Comparison of ENCODE assay signal across 8 mouse cellular contexts in genomic region chr9:121314541-121315152, GRCm38 (mm10). TPM values are rescaled to one million over a fixed set of nuclear protein-coding genes. Genes with fewer than 3 reads are reported as not detected.
DNase-seq lines count a peak whose midpoint lies in the region; ATAC-seq and TF ChIP-seq lines count a peak whose summit lies in the region.

No protein-coding gene starts in this region.

- no peaks in the 10 kb centered on the region for H3K27me3 ChIP-seq in liver, adult 2 months (ENCODE audit: control insufficient read depth, insufficient read depth, low read length)
- no peaks in the 10 kb centered on the region for H3K27me3 ChIP-seq in forebrain, embryonic 10.5 days (ENCODE audit: poor library complexity, severe bottlenecking)
- no peaks in the 10 kb centered on the region for H3K27me3 ChIP-seq in hindbrain, embryonic 12.5 days
- no peaks in the 10 kb centered on the region for H3K27me3 ChIP-seq in lung, embryonic 14.5 days (ENCODE audit: insufficient read depth, low read length)
- no peaks in the 10 kb centered on the region for H3K27me3 ChIP-seq in neural tube, embryonic 13.5 days

- ATAC-seq in hindbrain, embryonic 12.5 days (ENCODE audit: low FRiP score): peak; percentile 14; the same call in 1 of the 2 replicates
- ATAC-seq in lung, embryonic 14.5 days (ENCODE audit: insufficient read depth): peak; percentile 68
- 0 out of 2 replicates have a peak, but pooled peaks have one; percentile 10 for ATAC-seq in neural tube, embryonic 13.5 days (ENCODE audit: low read depth)

- no peak for TF ChIP-seq POLR2A in liver, adult 2 months (IDR thresholded peaks at IDR 0.05; ENCODE audit: extremely low read depth, insufficient read depth, low read length)

- peak overlapping the region; percentile 59 for H3K4me2 ChIP-seq in hindbrain, embryonic 12.5 days (replicated peaks)
- peak overlapping the region; percentile 77 for H3K4me2 ChIP-seq in lung, embryonic 14.5 days
- H3K4me2 ChIP-seq in neural tube, embryonic 13.5 days: peak overlapping the region; percentile 56

- DNase-seq in liver, adult 2 months (ENCODE audit: extremely low read depth, low read depth, low spot score): no peak
- no peak for DNase-seq in liver
- no peak for DNase-seq in forebrain, embryonic 10.5 days (ENCODE audit: extremely low spot score, low spot score)
- DNase-seq in lung, embryonic 14.5 days: peak; percentile 77
- no peak for DNase-seq in adrenal gland, adult 18-20 months (ENCODE audit: low spot score in 2 of 2)
- DNase-seq in layer of hippocampus, postnatal 25 days (ENCODE audit: extremely low spot score in 1 of 2, low spot score in 1 of 2): no peak

- H3K9ac ChIP-seq in liver, adult 2 months (ENCODE audit: low read depth, low read length): peak overlapping the region; percentile 50
- peak overlapping the region; percentile 44; the same call in 1 of the 2 replicates for H3K9ac ChIP-seq in hindbrain, embryonic 12.5 days
- H3K9ac ChIP-seq in lung, embryonic 14.5 days: peak overlapping the region; percentile 42
- H3K9ac ChIP-seq in neural tube, embryonic 13.5 days: peak overlapping the region; percentile 65

- H3K4me1 ChIP-seq in liver, adult 2 months (ENCODE audit: control insufficient read depth, insufficient read depth, low read length): peaks cover 13% of the 10 kb centered on the region; the same call in 1 of the 2 replicates
- H3K4me1 ChIP-seq in forebrain, embryonic 10.5 days: peaks cover 98% of the 10 kb centered on the region
- peaks cover 72% of the 10 kb centered on the region for H3K4me1 ChIP-seq in hindbrain, embryonic 12.5 days
- H3K4me1 ChIP-seq in lung, embryonic 14.5 days (ENCODE audit: insufficient read depth): peaks cover 18% of the 10 kb centered on the region
- H3K4me1 ChIP-seq in neural tube, embryonic 13.5 days (replicated peaks): peaks cover 85% of the 10 kb centered on the region

- no peaks in the 10 kb centered on the region for H3K36me3 ChIP-seq in liver, adult 2 months (ENCODE audit: control insufficient read depth, insufficient read depth, low read length)
- peaks cover 21% of the 10 kb centered on the region for H3K36me3 ChIP-seq in forebrain, embryonic 10.5 days (replicated peaks)
- 0 out of 2 replicates have a peak, but pooled peaks cover 5% of the 10 kb centered on the region for H3K36me3 ChIP-seq in hindbrain, embryonic 12.5 days
- H3K36me3 ChIP-seq in lung, embryonic 14.5 days (ENCODE audit: insufficient read depth): 0 out of 2 replicates have a peak, but pooled peaks cover 2% of the 10 kb centered on the region
- H3K36me3 ChIP-seq in neural tube, embryonic 13.5 days: peaks cover 9% of the 10 kb centered on the region

- no peak overlapping the region; the same call in none of the 2 replicates for H3K4me3 ChIP-seq in liver, adult 2 months (ENCODE audit: insufficient read depth, low read depth, low read length)
- H3K4me3 ChIP-seq in forebrain, embryonic 10.5 days: peak overlapping the region; percentile 50
- H3K4me3 ChIP-seq in hindbrain, embryonic 12.5 days: peak overlapping the region; percentile 17
- H3K4me3 ChIP-seq in lung, embryonic 14.5 days (ENCODE audit: low read depth, low read length): peak overlapping the region; percentile 30
- peak overlapping the region; percentile 28 for H3K4me3 ChIP-seq in neural tube, embryonic 13.5 days

- peaks cover 3% of the 10 kb centered on the region; the same call in 1 of the 2 replicates for H3K9me3 ChIP-seq in forebrain, embryonic 10.5 days
- no peaks in the 10 kb centered on the region for H3K9me3 ChIP-seq in hindbrain, embryonic 12.5 days (replicated peaks)
- H3K9me3 ChIP-seq in lung, embryonic 14.5 days (ENCODE audit: low read depth, low read length): no peaks in the 10 kb centered on the region
- H3K9me3 ChIP-seq in neural tube, embryonic 13.5 days: no peaks in the 10 kb centered on the region

- TF ChIP-seq CTCF in liver, adult 2 months (IDR thresholded peaks at IDR 0.05; ENCODE audit: low read depth, low read length): no peak
- no peak for TF ChIP-seq CTCF in lung, embryonic 14.5 days (IDR thresholded peaks at IDR 0.05; ENCODE audit: low read depth)

- 61% methylated on average over 14 of the region's 14 CpGs for WGBS in liver, adult 2 months
- WGBS in forebrain, embryonic 10.5 days: 28% methylated on average over 14 of the region's 14 CpGs
- WGBS in hindbrain, embryonic 12.5 days: 16% methylated on average over 14 of the region's 14 CpGs
- 10% methylated on average over 14 of the region's 14 CpGs for WGBS in lung, embryonic 14.5 days
- WGBS in neural tube, embryonic 13.5 days: 8% methylated on average over 14 of the region's 14 CpGs

- H3K27ac ChIP-seq in liver, adult 2 months (replicated peaks; ENCODE audit: insufficient read depth, low read depth, low read length): peak overlapping the region; percentile 65
- H3K27ac ChIP-seq in forebrain, embryonic 10.5 days: peak overlapping the region; percentile 93
- peak overlapping the region; percentile 93 for H3K27ac ChIP-seq in hindbrain, embryonic 12.5 days
- H3K27ac ChIP-seq in lung, embryonic 14.5 days (ENCODE audit: low read depth): peak overlapping the region; percentile 94
- H3K27ac ChIP-seq in neural tube, embryonic 13.5 days (replicated peaks): peak overlapping the region; percentile 96

- H3K79me2 ChIP-seq in liver, adult 2 months (ENCODE audit: control insufficient read depth, insufficient read depth, low read length): peaks cover 30% of the 10 kb centered on the region; the same call in 1 of the 2 replicates

RNA-seq across cellular contexts. Expression of gene Trak1, which starts 17.3 kb away (rescaled TPM):
- total RNA-seq in liver, adult 2 months (2014; rRNA removed): 50.3 and 56.6 TPM in 2 replicates
- 58.8 and 61.2 TPM in 2 replicates for polyA plus RNA-seq in liver, adult 2 months (2012; rRNA removed)
- 24.7 and 27.4 TPM in 2 replicates for polyA plus RNA-seq in forebrain, embryonic 10.5 days (2016; fragmentation: Nextera tagmentation; extraction: Ambion mirVana)
- polyA plus RNA-seq in hindbrain, embryonic 12.5 days (2016; fragmentation: Nextera tagmentation; extraction: Ambion mirVana): 38.8 and 41.6 TPM in 2 replicates
- 20.8 and 20.9 TPM in 2 replicates for polyA plus RNA-seq in lung, embryonic 14.5 days (2014; fragmentation: Nextera tagmentation; extraction: Ambion mirVana)
- 43.4 and 44.3 TPM in 2 replicates for polyA plus RNA-seq in neural tube, embryonic 13.5 days (2015; fragmentation: Nextera tagmentation; extraction: Ambion mirVana)
- 10 to 100 TPM; 75.7 to 96.6 TPM for total RNA-seq in adrenal gland, adult 18-20 months (2021)
- total RNA-seq in layer of hippocampus, postnatal 25 days (2021): 100 to 1,000 TPM; 223 to 246 TPM

RNA-seq across cellular contexts. Expression of gene Ulk4, which starts 37.6 kb away (rescaled TPM):
- total RNA-seq in liver, adult 2 months (2014; rRNA removed): under 0.01 and 0.20 TPM in 2 replicates
- 0.07 and 0.24 TPM in 2 replicates for polyA plus RNA-seq in liver, adult 2 months (2012; rRNA removed)
- 156 and 164 TPM in 2 replicates for polyA plus RNA-seq in forebrain, embryonic 10.5 days (2016; fragmentation: Nextera tagmentation; extraction: Ambion mirVana)
- 147 and 164 TPM in 2 replicates for polyA plus RNA-seq in hindbrain, embryonic 12.5 days (2016; fragmentation: Nextera tagmentation; extraction: Ambion mirVana)
- polyA plus RNA-seq in lung, embryonic 14.5 days (2014; fragmentation: Nextera tagmentation; extraction: Ambion mirVana): 123 and 125 TPM in 2 replicates
- polyA plus RNA-seq in neural tube, embryonic 13.5 days (2015; fragmentation: Nextera tagmentation; extraction: Ambion mirVana): 115 and 160 TPM in 2 replicates
- total RNA-seq in adrenal gland, adult 18-20 months (2021): 1 to 10 TPM; 1.2 to 2.2 TPM
- total RNA-seq in layer of hippocampus, postnatal 25 days (2021): 1 to 10 TPM; 7.4 to 8.6 TPM

Comparison
In these comparisons a context has a peak if more than half of its experiments do, and no peak if none do; other contexts are left out.
1. ATAC-seq: peak in every context shown above with its lines; median percentile 68 in lung, embryonic 14.5 days; 14 in hindbrain, embryonic 12.5 days; 10 in neural tube, embryonic 13.5 days.
2. RNA of gene Ulk4, which starts 37.6 kb away (polyA plus RNA-seq): 147 to 164 TPM in hindbrain, embryonic 12.5 days, 156 to 164 TPM in forebrain, embryonic 10.5 days, 123 to 125 TPM in lung, embryonic 14.5 days and 115 to 160 TPM in neural tube, embryonic 13.5 days; 0.07 to 0.24 TPM in liver, adult 2 months; every median in the first group is over 10 times any median in the second.
3. Peak in every context shown above with its lines, with median percentiles within 50 percentile points of each other: H3K27ac ChIP-seq, H3K9ac ChIP-seq and H3K4me2 ChIP-seq.